8 mouse cellular contexts compared by ENCODE assay signal in the genomic region with DNA sequence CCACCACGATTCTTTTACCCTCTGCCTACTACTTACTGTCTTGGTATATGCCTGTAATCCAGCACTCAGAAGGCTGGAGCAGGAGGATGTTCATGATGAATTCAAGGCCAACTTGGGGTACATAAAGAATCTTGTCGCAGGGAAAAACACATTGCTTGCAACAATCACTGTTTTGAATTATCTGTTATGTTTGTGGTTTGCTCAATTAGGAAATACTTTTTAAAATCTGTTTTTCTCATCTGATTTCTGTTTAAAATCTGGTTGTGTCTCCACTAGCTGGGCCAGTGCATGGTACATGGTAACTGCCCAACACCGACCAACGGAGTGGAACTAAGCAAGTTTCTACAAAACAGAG. TPM values are rescaled to one million over a fixed set of nuclear protein-coding genes. Genes with fewer than 3 reads are reported as not detected.
A peak's percentile ranks its signal among the peaks of the same experiment; 100 is the strongest.
DNase-seq lines count a peak whose midpoint lies in the region; ATAC-seq lines count a peak whose summit lies in the region.
"Had no signal": no experiment of that assay in that cellular context is flagged by ENCODE, and none has a peak within 500 bp of the region (broad histone marks: within the 10 kb centered on the region; RNA-seq: fewer than 3 reads in every experiment).

No protein-coding gene starts in this region.

- H3K27me3 ChIP-seq in lung, embryonic 16.5 days (ENCODE audit: control insufficient read depth, insufficient read depth, low read depth, low read length) = no peaks in the 10 kb centered on the region
- H3K27me3 ChIP-seq in forebrain, embryonic 11.5 days (ENCODE audit: control insufficient read depth, insufficient read depth, low read length) = no peaks in the 10 kb centered on the region
- no peaks in the 10 kb centered on the region for H3K27me3 ChIP-seq in limb, embryonic 13.5 days
- no peaks in the 10 kb centered on the region for H3K27me3 ChIP-seq in stomach, embryonic 14.5 days (ENCODE audit: control insufficient read depth, insufficient read depth, low read length)

- H3K9me3 ChIP-seq in lung, embryonic 16.5 days (ENCODE audit: control insufficient read depth, low read length) = no peaks in the 10 kb centered on the region
- no peaks in the 10 kb centered on the region for H3K9me3 ChIP-seq in forebrain, embryonic 11.5 days (ENCODE audit: control insufficient read depth, low read length)
- no peaks in the 10 kb centered on the region for H3K9me3 ChIP-seq in limb, embryonic 13.5 days
- no peaks in the 10 kb centered on the region for H3K9me3 ChIP-seq in stomach, embryonic 14.5 days (ENCODE audit: control insufficient read depth, low read depth, low read length)

- no peak for ATAC-seq in lung, embryonic 16.5 days (ENCODE audit: low read depth)
- no peak; the same call in 1 of the 2 replicates for ATAC-seq in forebrain, embryonic 11.5 days (replicated peaks; ENCODE audit: low FRiP score)
- ATAC-seq in limb, embryonic 13.5 days (ENCODE audit: low FRiP score, low read depth) = no peak
- no peak for ATAC-seq in stomach, embryonic 14.5 days (ENCODE audit: insufficient number of reproducible peaks, insufficient read depth, low FRiP score, low read depth)
- ATAC-seq in granulocyte monocyte progenitor cell, adult 5-6 weeks (replicated peaks; ENCODE audit: poor library complexity, severe bottlenecking) = no peak

- H3K27ac ChIP-seq in lung, embryonic 16.5 days (ENCODE audit: low read length) = peak overlapping the region; percentile 75; the same call in 1 of the 2 replicates
- no peak overlapping the region for H3K27ac ChIP-seq in forebrain, embryonic 11.5 days (ENCODE audit: low read depth, low read length)
- no peak overlapping the region for H3K27ac ChIP-seq in limb, embryonic 13.5 days
- no peak overlapping the region; the same call in 1 of the 2 replicates for H3K27ac ChIP-seq in stomach, embryonic 14.5 days (ENCODE audit: low read length)

- H3K4me1 ChIP-seq in lung, embryonic 16.5 days (replicated peaks; ENCODE audit: control insufficient read depth, insufficient read depth, low read length) = 0 out of 2 replicates have a peak, but pooled peaks cover 4% of the 10 kb centered on the region
- H3K4me1 ChIP-seq in forebrain, embryonic 11.5 days (replicated peaks; ENCODE audit: control insufficient read depth, insufficient read depth, low read length) = peaks cover 2% of the 10 kb centered on the region; the same call in 1 of the 2 replicates
- peaks cover 12% of the 10 kb centered on the region for H3K4me1 ChIP-seq in limb, embryonic 13.5 days
- H3K4me1 ChIP-seq in stomach, embryonic 14.5 days (ENCODE audit: control insufficient read depth, insufficient read depth, low read length) = no peaks in the 10 kb centered on the region

- peak overlapping the region; percentile 90 for H3K4me3 ChIP-seq in lung, embryonic 16.5 days (ENCODE audit: low read length)
- peak overlapping the region; percentile 79 for H3K4me3 ChIP-seq in forebrain, embryonic 11.5 days (ENCODE audit: low read depth, low read length)
- peak overlapping the region; percentile 69 for H3K4me3 ChIP-seq in limb, embryonic 13.5 days
- H3K4me3 ChIP-seq in stomach, embryonic 14.5 days (ENCODE audit: low read depth, low read length) = peak overlapping the region; percentile 71

- WGBS in lung, embryonic 16.5 days = 27% methylated on average over 4 of the region's 4 CpGs
- WGBS in forebrain, embryonic 11.5 days = 34% methylated on average over 4 of the region's 4 CpGs
- WGBS in limb, embryonic 13.5 days = 28% methylated on average over 4 of the region's 4 CpGs
- WGBS in stomach, embryonic 14.5 days = 29% methylated on average over 4 of the region's 4 CpGs

- peak overlapping the region; percentile 82 for H3K4me2 ChIP-seq in lung, embryonic 16.5 days (ENCODE audit: low read depth, low read length)
- peak overlapping the region; percentile 69 for H3K4me2 ChIP-seq in forebrain, embryonic 11.5 days (ENCODE audit: low read depth, low read length, severe bottlenecking)
- peak overlapping the region; percentile 85 for H3K4me2 ChIP-seq in limb, embryonic 13.5 days (replicated peaks)
- H3K4me2 ChIP-seq in stomach, embryonic 14.5 days (replicated peaks; ENCODE audit: low read depth, low read length) = peak overlapping the region; percentile 70

- H3K36me3 ChIP-seq in lung, embryonic 16.5 days (ENCODE audit: control insufficient read depth, insufficient read depth, low read length) = no peaks in the 10 kb centered on the region
- H3K36me3 ChIP-seq in forebrain, embryonic 11.5 days (ENCODE audit: control insufficient read depth, insufficient read depth, low read length) = no peaks in the 10 kb centered on the region
- peaks cover 14% of the 10 kb centered on the region; the same call in 1 of the 2 replicates for H3K36me3 ChIP-seq in limb, embryonic 13.5 days
- H3K36me3 ChIP-seq in stomach, embryonic 14.5 days (ENCODE audit: control insufficient read depth, insufficient read depth, low read length) = no peaks in the 10 kb centered on the region

- no peak for DNase-seq in lung, postnatal 25 days (ENCODE audit: low spot score)
- no peak for DNase-seq in forebrain, embryonic 11.5 days (ENCODE audit: low spot score)
- DNase-seq in MN1 (ENCODE audit: low spot score) = no peak

- peak overlapping the region; percentile 76 for H3K9ac ChIP-seq in lung, embryonic 16.5 days (ENCODE audit: low read length)
- peak overlapping the region; percentile 74 for H3K9ac ChIP-seq in forebrain, embryonic 11.5 days (ENCODE audit: low read length)
- H3K9ac ChIP-seq in limb, embryonic 13.5 days = peak overlapping the region; percentile 77
- peak overlapping the region; percentile 49 for H3K9ac ChIP-seq in stomach, embryonic 14.5 days (replicated peaks; ENCODE audit: low read depth, low read length)

RNA-seq across cellular contexts. Expression of a gene that starts 0.6 kb away (rescaled TPM):
- 28.9 and 31.9 TPM in 2 replicates for polyA plus RNA-seq in lung, embryonic 16.5 days (2015; fragmentation: Nextera tagmentation; extraction: Ambion mirVana)
- polyA plus RNA-seq in forebrain, embryonic 11.5 days (2014; fragmentation: Nextera tagmentation; extraction: Ambion mirVana) = 34.6 and 39.6 TPM in 2 replicates
- polyA plus RNA-seq in limb, embryonic 13.5 days (2015; fragmentation: Nextera tagmentation; extraction: Ambion mirVana) = 34.9 and 36.8 TPM in 2 replicates
- polyA plus RNA-seq in stomach, embryonic 14.5 days (2014; fragmentation: Nextera tagmentation; extraction: Ambion mirVana) = 35.4 and 39.0 TPM in 2 replicates
- total RNA-seq in granulocyte monocyte progenitor cell, adult 5-6 weeks (2014; fragmentation: Nextera tagmentation) = 21.1 and 29.5 TPM in 2 replicates
- total RNA-seq in granulocyte monocyte progenitor cell, adult 5-6 weeks (2017) = 28.2 and 30.3 TPM in 2 replicates

RNA-seq across cellular contexts. Expression of a gene that starts 13.5 kb away (rescaled TPM):
- 12.8 and 15.0 TPM in 2 replicates for polyA plus RNA-seq in lung, embryonic 16.5 days (2015; fragmentation: Nextera tagmentation; extraction: Ambion mirVana)
- polyA plus RNA-seq in forebrain, embryonic 11.5 days (2014; fragmentation: Nextera tagmentation; extraction: Ambion mirVana) = 10.9 and 11.8 TPM in 2 replicates
- polyA plus RNA-seq in limb, embryonic 13.5 days (2015; fragmentation: Nextera tagmentation; extraction: Ambion mirVana) = 11.6 and 12.6 TPM in 2 replicates
- 11.4 and 14.5 TPM in 2 replicates for polyA plus RNA-seq in stomach, embryonic 14.5 days (2014; fragmentation: Nextera tagmentation; extraction: Ambion mirVana)
- total RNA-seq in granulocyte monocyte progenitor cell, adult 5-6 weeks (2014; fragmentation: Nextera tagmentation) = 6.2 and 8.7 TPM in 2 replicates
- total RNA-seq in granulocyte monocyte progenitor cell, adult 5-6 weeks (2017) = 5.8 and 9.3 TPM in 2 replicates

RNA-seq across cellular contexts. Expression of a gene that starts 13.6 kb away (rescaled TPM):
- polyA plus RNA-seq in lung, embryonic 16.5 days (2015; fragmentation: Nextera tagmentation; extraction: Ambion mirVana) = not detected in 2 replicates
- not detected in 2 replicates for polyA plus RNA-seq in forebrain, embryonic 11.5 days (2014; fragmentation: Nextera tagmentation; extraction: Ambion mirVana)
- not detected in 2 replicates for polyA plus RNA-seq in limb, embryonic 13.5 days (2015; fragmentation: Nextera tagmentation; extraction: Ambion mirVana)
- polyA plus RNA-seq in stomach, embryonic 14.5 days (2014; fragmentation: Nextera tagmentation; extraction: Ambion mirVana) = not detected in 2 replicates
- not detected in 2 replicates for total RNA-seq in granulocyte monocyte progenitor cell, adult 5-6 weeks (2014; fragmentation: Nextera tagmentation)
- total RNA-seq in granulocyte monocyte progenitor cell, adult 5-6 weeks (2017) = not detected in 2 replicates
- polyA plus RNA-seq: inflammation-experienced regulatory T-cells, adult 6 months had no signal

RNA-seq across cellular contexts. Expression of a gene that starts 14.4 kb away (rescaled TPM):
- 44.6 and 49.5 TPM in 2 replicates for polyA plus RNA-seq in lung, embryonic 16.5 days (2015; fragmentation: Nextera tagmentation; extraction: Ambion mirVana)
- polyA plus RNA-seq in forebrain, embryonic 11.5 days (2014; fragmentation: Nextera tagmentation; extraction: Ambion mirVana) = 1.00 and 1.2 TPM in 2 replicates
- 2.5 and 5.2 TPM in 2 replicates for polyA plus RNA-seq in limb, embryonic 13.5 days (2015; fragmentation: Nextera tagmentation; extraction: Ambion mirVana)
- polyA plus RNA-seq in stomach, embryonic 14.5 days (2014; fragmentation: Nextera tagmentation; extraction: Ambion mirVana) = 443 and 466 TPM in 2 replicates
- not detected in 2 replicates for total RNA-seq in granulocyte monocyte progenitor cell, adult 5-6 weeks (2014; fragmentation: Nextera tagmentation)
- total RNA-seq in granulocyte monocyte progenitor cell, adult 5-6 weeks (2017) = not detected in 2 replicates

RNA-seq across cellular contexts. Expression of a gene that starts 32.3 kb away (rescaled TPM):
- 197 and 231 TPM in 2 replicates for polyA plus RNA-seq in lung, embryonic 16.5 days (2015; fragmentation: Nextera tagmentation; extraction: Ambion mirVana)
- polyA plus RNA-seq in forebrain, embryonic 11.5 days (2014; fragmentation: Nextera tagmentation; extraction: Ambion mirVana) = 205 and 233 TPM in 2 replicates
- polyA plus RNA-seq in limb, embryonic 13.5 days (2015; fragmentation: Nextera tagmentation; extraction: Ambion mirVana) = 190 and 191 TPM in 2 replicates
- polyA plus RNA-seq in stomach, embryonic 14.5 days (2014; fragmentation: Nextera tagmentation; extraction: Ambion mirVana) = 180 and 190 TPM in 2 replicates
- total RNA-seq in granulocyte monocyte progenitor cell, adult 5-6 weeks (2014; fragmentation: Nextera tagmentation) = 93.9 and 132 TPM in 2 replicates
- total RNA-seq in granulocyte monocyte progenitor cell, adult 5-6 weeks (2017) = 47.3 and 56.3 TPM in 2 replicates
